In the genomic region with DNA sequence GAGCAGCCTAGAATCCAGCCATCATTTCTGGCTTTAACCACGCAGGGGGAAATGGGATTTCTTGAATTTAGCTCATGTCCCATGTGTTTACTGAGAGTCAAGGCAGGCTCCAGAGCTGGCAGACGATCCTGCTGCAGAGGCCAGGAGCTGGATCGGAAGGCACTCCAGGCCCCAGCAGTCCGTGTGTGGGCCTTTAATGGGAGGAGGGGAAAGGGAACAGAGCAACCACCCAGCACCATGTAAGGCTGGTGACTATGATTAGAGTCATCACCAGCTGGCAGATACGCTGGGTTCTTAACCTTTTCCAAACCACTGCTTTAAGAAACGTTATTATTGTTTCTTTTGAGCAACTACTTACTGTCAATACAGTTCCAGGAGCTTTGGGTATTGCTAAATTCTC, we compare ENCODE assay signal across 8 mouse cellular contexts. TPM values are rescaled to one million over a fixed set of nuclear protein-coding genes. Genes with fewer than 3 reads are reported as not detected.
A peak's percentile ranks its signal among the peaks of the same experiment; 100 is the strongest.
DNase-seq lines count a peak whose midpoint lies in the region; ATAC-seq and TF ChIP-seq lines count a peak whose summit lies in the region.

No protein-coding gene starts in this region.

- H3K36me3 ChIP-seq in forebrain, embryonic 14.5 days (ENCODE audit: control insufficient read depth, insufficient read depth, low read length): no peaks in the 10 kb centered on the region
- no peaks in the 10 kb centered on the region for H3K36me3 ChIP-seq in forebrain, embryonic 13.5 days (ENCODE audit: poor library complexity, severe bottlenecking)
- peaks cover 5% of the 10 kb centered on the region; the same call in 1 of the 2 replicates for H3K36me3 ChIP-seq in intestine, embryonic 15.5 days
- H3K36me3 ChIP-seq in lung, postnatal 0 days (ENCODE audit: insufficient read depth, low read length): no peaks in the 10 kb centered on the region

- no peak overlapping the region for H3K4me3 ChIP-seq in forebrain, embryonic 14.5 days (ENCODE audit: low read depth, low read length)
- H3K4me3 ChIP-seq in forebrain, embryonic 13.5 days: no peak overlapping the region
- H3K4me3 ChIP-seq in intestine, embryonic 15.5 days (replicated peaks): peak overlapping the region; percentile 41; the same call in 1 of the 2 replicates
- H3K4me3 ChIP-seq in lung, postnatal 0 days (ENCODE audit: low read depth, low read length): no peak overlapping the region

- no peak for DNase-seq in forebrain, embryonic 14.5 days (ENCODE audit: low spot score)
- DNase-seq in adrenal gland, postnatal 10 days: peak; percentile 84
- peak; percentile 78 to 81 for DNase-seq in gastrocnemius, postnatal 36 days
- DNase-seq in lung, postnatal 0 days (ENCODE audit: low spot score): peak; percentile 90
- DNase-seq in embryo, embryonic 10 days (ENCODE audit: low spot score): no peak
- no peak for DNase-seq in embryo, embryonic 10.5 days (ENCODE audit: low spot score)

- H3K27ac ChIP-seq in forebrain, embryonic 14.5 days (ENCODE audit: low read depth, low read length): no peak overlapping the region
- H3K27ac ChIP-seq in forebrain, embryonic 13.5 days: no peak overlapping the region
- peak overlapping the region; percentile 97 for H3K27ac ChIP-seq in intestine, embryonic 15.5 days
- H3K27ac ChIP-seq in lung, postnatal 0 days (ENCODE audit: low read length): peak overlapping the region; percentile 97

- no peak overlapping the region for H3K4me2 ChIP-seq in forebrain, embryonic 14.5 days (ENCODE audit: low read length)
- H3K4me2 ChIP-seq in forebrain, embryonic 13.5 days: no peak overlapping the region
- peak overlapping the region; percentile 65 for H3K4me2 ChIP-seq in intestine, embryonic 15.5 days (replicated peaks)
- peak overlapping the region; percentile 57 for H3K4me2 ChIP-seq in lung, postnatal 0 days (replicated peaks; ENCODE audit: low read depth, low read length)

- intact Hi-C loops in gastrocnemius, postnatal 36 days (cut with DNase I): no loop called here

- H3K9ac ChIP-seq in forebrain, embryonic 14.5 days (ENCODE audit: low read length): no peak overlapping the region
- no peak overlapping the region for H3K9ac ChIP-seq in forebrain, embryonic 13.5 days
- peak overlapping the region; percentile 20; the same call in 1 of the 2 replicates for H3K9ac ChIP-seq in intestine, embryonic 15.5 days
- H3K9ac ChIP-seq in lung, postnatal 0 days (replicated peaks; ENCODE audit: low read depth): no peak overlapping the region

- H3K9me3 ChIP-seq in forebrain, embryonic 14.5 days (replicated peaks; ENCODE audit: control insufficient read depth, low read length): no peaks in the 10 kb centered on the region
- H3K9me3 ChIP-seq in forebrain, embryonic 13.5 days (replicated peaks): no peaks in the 10 kb centered on the region
- H3K9me3 ChIP-seq in intestine, embryonic 15.5 days: no peaks in the 10 kb centered on the region
- H3K9me3 ChIP-seq in lung, postnatal 0 days (ENCODE audit: low read length): no peaks in the 10 kb centered on the region

- WGBS in forebrain, embryonic 14.5 days: 35% methylated on average over 6 of the region's 6 CpGs
- WGBS in forebrain, embryonic 13.5 days: 35% methylated on average over 6 of the region's 6 CpGs
- WGBS in intestine, embryonic 15.5 days: 14% methylated on average over 6 of the region's 6 CpGs
- WGBS in lung, postnatal 0 days: 12% methylated on average over 6 of the region's 6 CpGs

- 0 out of 2 replicates have a peak, but pooled peaks have one; percentile 8 for ATAC-seq in forebrain, embryonic 14.5 days
- no peak for ATAC-seq in forebrain, embryonic 13.5 days
- peak; percentile 48 for ATAC-seq in intestine, embryonic 15.5 days
- peak; percentile 71 for ATAC-seq in lung, postnatal 0 days

- TF ChIP-seq CTCF in lung, postnatal 0 days (IDR thresholded peaks at IDR 0.05): no peak

- H3K27me3 ChIP-seq in forebrain, embryonic 14.5 days (replicated peaks; ENCODE audit: control insufficient read depth, insufficient read depth, low read length): no peaks in the 10 kb centered on the region
- no peaks in the 10 kb centered on the region for H3K27me3 ChIP-seq in forebrain, embryonic 13.5 days
- H3K27me3 ChIP-seq in intestine, embryonic 15.5 days (replicated peaks): no peaks in the 10 kb centered on the region
- no peaks in the 10 kb centered on the region for H3K27me3 ChIP-seq in lung, postnatal 0 days (replicated peaks; ENCODE audit: insufficient read depth, low read length)

- TF ChIP-seq EP300 in lung, postnatal 0 days (IDR thresholded peaks at IDR 0.05): peak; percentile 63

- H3K4me1 ChIP-seq in forebrain, embryonic 14.5 days (ENCODE audit: control insufficient read depth, insufficient read depth, low read length): peaks cover 23% of the 10 kb centered on the region
- peaks cover 27% of the 10 kb centered on the region for H3K4me1 ChIP-seq in forebrain, embryonic 13.5 days
- H3K4me1 ChIP-seq in intestine, embryonic 15.5 days (replicated peaks): peaks cover 28% of the 10 kb centered on the region
- H3K4me1 ChIP-seq in lung, postnatal 0 days (ENCODE audit: insufficient read depth, low read depth, low read length): peaks cover 17% of the 10 kb centered on the region; the same call in 1 of the 2 replicates

RNA-seq across cellular contexts. Expression of a gene that starts 1.9 kb away (rescaled TPM):
- polyA plus RNA-seq in forebrain, embryonic 14.5 days (2014; fragmentation: Nextera tagmentation; extraction: Ambion mirVana): 4.8 and 5.7 TPM in 2 replicates
- polyA plus RNA-seq in forebrain, embryonic 13.5 days (2015; fragmentation: Nextera tagmentation; extraction: Ambion mirVana): 3.6 and 4.6 TPM in 2 replicates
- total RNA-seq in adrenal gland, postnatal 10 days (2021): 10 to 100 TPM in 1 of 2 experiments, 1 to 10 TPM in 1; 9.9 to 20.0 TPM
- total RNA-seq in gastrocnemius, postnatal 36 days (2021): 1 to 10 TPM; 4.9 to 5.1 TPM
- 25.8 and 29.4 TPM in 2 replicates for polyA plus RNA-seq in intestine, embryonic 15.5 days (2015; fragmentation: Nextera tagmentation; extraction: Ambion mirVana)
- 30.6 and 31.7 TPM in 2 replicates for polyA plus RNA-seq in lung, postnatal 0 days (2015; fragmentation: Nextera tagmentation; extraction: Ambion mirVana)

Comparison
In these comparisons a context has a peak if more than half of its experiments do, and no peak if none do; other contexts are left out.
1. DNase-seq: peak in adrenal gland, postnatal 10 days (single experiment), gastrocnemius, postnatal 36 days (2 of 2) and lung, postnatal 0 days (single experiment); none in forebrain, embryonic 14.5 days (single experiment), embryo, embryonic 10 days (single experiment) and embryo, embryonic 10.5 days (single experiment).
2. H3K27ac ChIP-seq: peak in intestine, embryonic 15.5 days (single experiment) and lung, postnatal 0 days (single experiment); none in forebrain, embryonic 14.5 days (single experiment) and forebrain, embryonic 13.5 days (single experiment).
3. H3K4me2 ChIP-seq: peak in intestine, embryonic 15.5 days (single experiment) and lung, postnatal 0 days (single experiment); none in forebrain, embryonic 14.5 days (single experiment) and forebrain, embryonic 13.5 days (single experiment).